Mouse (Mus musculus) lung, embryonic 15.5 days (tissue): ENCODE data around the gene Csnk1g2. TPM values are rescaled to one million over a fixed set of nuclear protein-coding genes. Genes with fewer than 3 reads are reported as not detected.
A peak's percentile ranks its signal among the peaks of the same experiment; 100 is the strongest.
"Not testable (repeated sequence)": the region's sequence is repeated elsewhere in the genome, so short reads cannot be mapped to it uniquely, and the experiment has no call there.

Source experiments
- ATAC-seq: fragments of 200-750 bp; cut with Nextera tagmentation; 2 replicates; pipeline ENCODE4 v1.8.0; 2017; ENCODE audit warnings: moderate number of reproducible peaks, borderline replicate concordance; ENCODE audit not compliant: low FRiP score, low TSS enrichment; ENCODE audit errors: extremely low read depth
- H3K27ac ChIP-seq: fragments of 300-500 bp; sonication (generic); 2 replicates; pipeline ENCODE4 v1.5.1; 2015; ENCODE audit warnings: moderate library complexity, mild to moderate bottlenecking, inconsistent platforms
- H3K27me3 ChIP-seq: fragments of 300-500 bp; sonication (generic); 2 replicates; pipeline ENCODE4 v1.6.1; 2015; ENCODE audit warnings: inconsistent platforms
- H3K36me3 ChIP-seq: fragments of 300-500 bp; sonication (generic); 2 replicates; pipeline ENCODE4 v1.6.1; 2015; ENCODE audit warnings: inconsistent platforms
- H3K4me1 ChIP-seq: fragments of 300-500 bp; sonication (generic); 2 replicates; pipeline ENCODE4 v1.6.1; 2015; ENCODE audit warnings: inconsistent platforms
- H3K4me2 ChIP-seq: fragments of 300-500 bp; sonication (generic); 2 replicates; pipeline ENCODE4 v1.6.1; 2015; ENCODE audit warnings: inconsistent platforms, mild to moderate bottlenecking, moderate library complexity
- H3K4me3 ChIP-seq: fragments of 300-500 bp; sonication (generic); 2 replicates; pipeline ENCODE4 v1.5.1; 2015; ENCODE audit warnings: mild to moderate bottlenecking, inconsistent platforms
- H3K9ac ChIP-seq: fragments of 300-500 bp; sonication (generic); 2 replicates; pipeline ENCODE4 v1.6.1; 2015; ENCODE audit warnings: inconsistent platforms
- H3K9me3 ChIP-seq: fragments of 300-500 bp; sonication (generic); 2 replicates; pipeline ENCODE4 v1.6.1; 2016; ENCODE audit warnings: inconsistent platforms
- WGBS: fragments of 180-500 bp; shearing (Covaris S2); methylation state at CpG from one replicate; pipeline ENCODE4 v1.1.7; 2015; 5-methylcytosine and 5-hydroxymethylcytosine counted together
- polyA plus RNA-seq: library from polyadenylated mRNA; unstranded; fragments of >200 nt; fragmentation: Nextera tagmentation; extraction: Ambion mirVana; gene quantifications from 2 replicates; pipeline ENCODE4 v1.2.1, GENCODE M21; 2015

Csnk1g2 gene
- polyA plus RNA-seq, 1 experiment from 2014 or later: 152 TPM

- ATAC-seq: no peak
- 88% methylated on average over 10 of the region's 10 CpGs for WGBS
- Histone ChIP-seq H3K4me1 (0 out of 2 replicates have a peak, but pooled peaks cover 3% of the 10 kb centered on the region), H3K27ac (no peak overlapping the region), H3K27me3 (no peaks in the 10 kb centered on the region), H3K36me3 (peaks cover 60% of the 10 kb centered on the region), H3K4me2 (no peak overlapping the region), H3K9me3 (no peaks in the 10 kb centered on the region), H3K9ac (no peak overlapping the region), H3K4me3 (no peak overlapping the region)
Observed at GRCm38 (mm10) chr10:80646936-80647335, 24.3 kb downstream of the Csnk1g2 start.

- not testable (repeated sequence) for H3K27ac ChIP-seq, H3K4me3 ChIP-seq, ATAC-seq, H3K27me3 ChIP-seq, H3K9ac ChIP-seq, H3K4me2 ChIP-seq, H3K9me3 ChIP-seq, H3K4me1 ChIP-seq
- WGBS: 86% methylated on average over 6 of the region's 6 CpGs
- peaks cover 32% of the 10 kb centered on the region for H3K36me3 ChIP-seq
Observed at GRCm38 (mm10) chr10:80649910-80650309, 27.3 kb downstream of the Csnk1g2 start.

- no peak overlapping the region for H3K9ac ChIP-seq
- WGBS: 90% methylated on average over 10 of the region's 10 CpGs
Observed at GRCm38 (mm10) chr10:80650392-80650791, 27.8 kb downstream of the Csnk1g2 start.

GRCm38 (mm10) chr10:80653156-80653720, 30.6 kb downstream of the Csnk1g2 start:
- no peak overlapping the region for H3K27ac ChIP-seq
- peaks cover 23% of the 10 kb centered on the region for H3K4me1 ChIP-seq
- 79% methylated on average over 6 of the region's 6 CpGs for WGBS
- ATAC-seq: no peak
- H3K9me3 ChIP-seq: no peaks in the 10 kb centered on the region
- H3K27me3 ChIP-seq: no peaks in the 10 kb centered on the region
- no peak overlapping the region for H3K9ac ChIP-seq
- H3K36me3 ChIP-seq: peaks cover 5% of the 10 kb centered on the region; the same call in 1 of the 2 replicates
- H3K4me3 ChIP-seq: no peak overlapping the region
- H3K4me2 ChIP-seq: no peak overlapping the region

More at GRCm38 (mm10) chr10:80650392-80650791, 27.8 kb downstream of the Csnk1g2 start:
- H3K27ac ChIP-seq: no peak overlapping the region
- ATAC-seq: no peak
- peaks cover 27% of the 10 kb centered on the region for H3K36me3 ChIP-seq
- peaks cover 13% of the 10 kb centered on the region for H3K4me1 ChIP-seq
- no peak overlapping the region for H3K4me3 ChIP-seq
- H3K4me2 ChIP-seq: no peak overlapping the region
- no peaks in the 10 kb centered on the region for H3K9me3 ChIP-seq
- no peaks in the 10 kb centered on the region for H3K27me3 ChIP-seq

GRCm38 (mm10) chr10:80654866-80655265, 32.2 kb downstream of the Csnk1g2 start:
- H3K27ac ChIP-seq: no peak overlapping the region
- ATAC-seq: no peak
- WGBS: 77% methylated on average over 6 of the region's 6 CpGs
- peak overlapping the region; percentile 94 for H3K4me3 ChIP-seq
- H3K36me3 ChIP-seq: no peaks in the 10 kb centered on the region
- peaks cover 26% of the 10 kb centered on the region for H3K4me1 ChIP-seq
- peak overlapping the region; percentile 85 for H3K4me2 ChIP-seq
- H3K9me3 ChIP-seq: no peaks in the 10 kb centered on the region
- H3K27me3 ChIP-seq: no peaks in the 10 kb centered on the region
- peak overlapping the region; percentile 94; the same call in 1 of the 2 replicates for H3K9ac ChIP-seq

GRCm38 (mm10) chr10:80655406-80656129, 32.9 kb downstream of the Csnk1g2 start:
- H3K9ac ChIP-seq: peak overlapping the region; percentile 94
- under 1% methylated on average over 12 of the region's 12 CpGs for WGBS
- ATAC-seq: peak; percentile 58

GRCm38 (mm10) chr10:80656130-80656862, 33.7 kb downstream of the Csnk1g2 start:
- ATAC-seq: peak; percentile 87
- peak overlapping the region; percentile 95 for H3K27ac ChIP-seq
- peak overlapping the region; percentile 94 for H3K4me3 ChIP-seq
- H3K4me1 ChIP-seq: peaks cover 29% of the 10 kb centered on the region
- no peaks in the 10 kb centered on the region for H3K27me3 ChIP-seq
- peak overlapping the region; percentile 85 for H3K4me2 ChIP-seq
- no peaks in the 10 kb centered on the region for H3K36me3 ChIP-seq
- H3K9me3 ChIP-seq: no peaks in the 10 kb centered on the region
- peak overlapping the region; percentile 94 for H3K9ac ChIP-seq
- WGBS: under 1% methylated on average over 65 of the region's 72 CpGs

More at GRCm38 (mm10) chr10:80655406-80656129, 32.9 kb downstream of the Csnk1g2 start:
- H3K4me2 ChIP-seq: peak overlapping the region; percentile 85
- no peaks in the 10 kb centered on the region for H3K9me3 ChIP-seq
- H3K36me3 ChIP-seq: no peaks in the 10 kb centered on the region
- H3K27me3 ChIP-seq: no peaks in the 10 kb centered on the region
- H3K4me1 ChIP-seq: peaks cover 26% of the 10 kb centered on the region
- peak overlapping the region; percentile 79 for H3K27ac ChIP-seq
- peak overlapping the region; percentile 94 for H3K4me3 ChIP-seq

- peak within 1 kb of the TSS; percentile 94 for H3K9ac ChIP-seq
- no peaks in the 10 kb centered on the region for H3K9me3 ChIP-seq
- H3K4me3 ChIP-seq: peak within 1 kb of the TSS; percentile 94
- no peaks in the 10 kb centered on the region for H3K27me3 ChIP-seq
- peaks cover 31% of the 10 kb centered on the region for H3K4me1 ChIP-seq
- H3K36me3 ChIP-seq: no peaks in the 10 kb centered on the region
- H3K4me2 ChIP-seq: peak within 1 kb of the TSS; percentile 85
- WGBS: 18% methylated on average over 15 of the region's 15 CpGs
- no peak; the same call in 1 of the 2 replicates for ATAC-seq
- H3K27ac ChIP-seq: peak within 1 kb of the TSS; percentile 95
Observed at GRCm38 (mm10) chr10:80656863-80657623, 34.4 kb downstream of the Csnk1g2 start, which contains the start of gene Btbd2. TSS of gene Btbd2 (minus strand) at chr10:80657071.

GRCm38 (mm10) chr10:80658194-80658840, 35.7 kb downstream of the Csnk1g2 start:
- H3K27ac ChIP-seq: 0 out of 2 replicates have a peak overlapping the region, but pooled peaks have one; percentile 11
- no peaks in the 10 kb centered on the region for H3K9me3 ChIP-seq
- peaks cover 35% of the 10 kb centered on the region for H3K4me1 ChIP-seq
- no peaks in the 10 kb centered on the region for H3K27me3 ChIP-seq
- 83% methylated on average over 14 of the region's 14 CpGs for WGBS
- H3K9ac ChIP-seq: no peak overlapping the region
- H3K4me3 ChIP-seq: no peak overlapping the region
- no peak overlapping the region for H3K4me2 ChIP-seq
- no peaks in the 10 kb centered on the region for H3K36me3 ChIP-seq
- no peak for ATAC-seq

GRCm38 (mm10) chr10:80658841-80659202, 36.2 kb downstream of the Csnk1g2 start:
- ATAC-seq: no peak

GRCm38 (mm10) chr10:80659213-80659612, 36.6 kb downstream of the Csnk1g2 start:
- no peaks in the 10 kb centered on the region for H3K9me3 ChIP-seq
- ATAC-seq: no peak
- 13% methylated on average over 10 of the region's 10 CpGs for WGBS
- H3K36me3 ChIP-seq: no peaks in the 10 kb centered on the region
- peak overlapping the region; percentile 25 for H3K4me3 ChIP-seq
- no peak overlapping the region for H3K9ac ChIP-seq
- peaks cover 44% of the 10 kb centered on the region for H3K4me1 ChIP-seq
- no peaks in the 10 kb centered on the region for H3K27me3 ChIP-seq
- H3K27ac ChIP-seq: peak overlapping the region; percentile 11; the same call in 1 of the 2 replicates
- H3K4me2 ChIP-seq: peak overlapping the region; percentile 44

More at GRCm38 (mm10) chr10:80658841-80659202, 36.2 kb downstream of the Csnk1g2 start:
- Histone ChIP-seq H3K4me1 (peaks cover 40% of the 10 kb centered on the region), H3K9me3 (no peaks in the 10 kb centered on the region), H3K4me3 (no peak overlapping the region), H3K4me2 (peak overlapping the region; percentile 44), H3K9ac (no peak overlapping the region), H3K27ac (peak overlapping the region; percentile 11; the same call in 1 of the 2 replicates), H3K27me3 (no peaks in the 10 kb centered on the region), H3K36me3 (no peaks in the 10 kb centered on the region)
- 57% methylated on average over 4 of the region's 4 CpGs for WGBS
